Mouse (Mus musculus) embryo, embryonic 11 days (tissue): ENCODE data around the gene Bbip1.
"Not testable (repeated sequence)": the region's sequence is repeated elsewhere in the genome, so short reads cannot be mapped to it uniquely, and the experiment has no call there.

Source experiments
- DNase-seq: peaks from one replicate; pipeline ENCODE4 v3.0.0-alpha.2; 2015

The Bbip1 gene

GRCm38 (mm10) chr19:53943802-53944785, at the start of gene Bbip1, which contains the start of gene Shoc2:
Bbip1 (minus strand) TSS chr19:53944627.
Shoc2 (plus strand) TSS chr19:53944306.
- DNase-seq: peak; percentile 100

- DNase-seq: no peak
Observed at GRCm38 (mm10) chr19:53993860-53994259, 49.4 kb upstream of the Bbip1 start.

GRCm38 (mm10) chr19:53990538-53990937, 46.1 kb upstream of the Bbip1 start:
- no peak for DNase-seq

- no peak for DNase-seq
Observed at GRCm38 (mm10) chr19:53984628-53985027, 40.2 kb upstream of the Bbip1 start.

GRCm38 (mm10) chr19:53983336-53983735, 38.9 kb upstream of the Bbip1 start:
- DNase-seq: no peak

- no peak for DNase-seq
Observed at GRCm38 (mm10) chr19:53982041-53982440, 37.6 kb upstream of the Bbip1 start.

GRCm38 (mm10) chr19:53973656-53974055, 29.2 kb upstream of the Bbip1 start:
- DNase-seq: no peak

- DNase-seq: no peak
Observed at GRCm38 (mm10) chr19:53971938-53972337, 27.5 kb upstream of the Bbip1 start.

- DNase-seq: no peak
Observed at GRCm38 (mm10) chr19:53969226-53969625, 24.8 kb upstream of the Bbip1 start.

GRCm38 (mm10) chr19:53964910-53965633, 20.6 kb upstream of the Bbip1 start:
- no peak for DNase-seq

GRCm38 (mm10) chr19:53964347-53964746, 19.9 kb upstream of the Bbip1 start:
- DNase-seq: not testable (repeated sequence)

- no peak for DNase-seq
Observed at GRCm38 (mm10) chr19:53962511-53962910, 18.1 kb upstream of the Bbip1 start.

- no peak for DNase-seq
Observed at GRCm38 (mm10) chr19:53957513-53957912, 13.1 kb upstream of the Bbip1 start.

- DNase-seq: peak; percentile 83
Observed at GRCm38 (mm10) chr19:53945171-53946042, 980 bp upstream of the Bbip1 start.

GRCm38 (mm10) chr19:53944786-53945169, 351 bp upstream of the Bbip1 start:
- no peak for DNase-seq

- no peak for DNase-seq
Observed at GRCm38 (mm10) chr19:53942342-53942741, 2.1 kb downstream of the Bbip1 start.

GRCm38 (mm10) chr19:53941139-53941538, 3.3 kb downstream of the Bbip1 start:
- no peak for DNase-seq

GRCm38 (mm10) chr19:53939467-53939866, 5.0 kb downstream of the Bbip1 start:
- DNase-seq: no peak

GRCm38 (mm10) chr19:53934046-53934445, 10.4 kb downstream of the Bbip1 start:
- no peak for DNase-seq

GRCm38 (mm10) chr19:53933050-53933449, 11.4 kb downstream of the Bbip1 start:
- no peak for DNase-seq

GRCm38 (mm10) chr19:53929218-53929617, 15.2 kb downstream of the Bbip1 start:
- DNase-seq: no peak

GRCm38 (mm10) chr19:53926705-53927104, 17.7 kb downstream of the Bbip1 start:
- DNase-seq: no peak

GRCm38 (mm10) chr19:53925338-53925751, 19.1 kb downstream of the Bbip1 start:
- peak; percentile 70 for DNase-seq
